Mouse (Mus musculus) forebrain, embryonic 11.5 days (tissue): Measurements from ENCODE around the gene Atp6v0a1. TPM values are rescaled to one million over a fixed set of nuclear protein-coding genes. Genes with fewer than 3 reads are reported as not detected.

Experiments used
- ATAC-seq: fragments of 200-750 bp; cut with Nextera tagmentation; replicated peaks from 2 replicates; pipeline ENCODE4 v1.8.0; 2017; ENCODE audit warnings: moderate TSS enrichment; ENCODE audit not compliant: low FRiP score
- DNase-seq: peaks from one replicate; pipeline ENCODE4 v3.0.0-alpha.2; 2017; ENCODE audit warnings: low spot score
- H3K27ac ChIP-seq: fragments of 300-500 bp; sonication (generic); 2 replicates; pipeline ENCODE4 v1.5.1; 2014; ENCODE audit warnings: low read depth, low read length
- H3K27me3 ChIP-seq: fragments of 300-500 bp; sonication (generic); 2 replicates; pipeline ENCODE4 v1.6.1; 2014; ENCODE audit warnings: mild to moderate bottlenecking, low read length, mixed read lengths; ENCODE audit not compliant: control insufficient read depth, insufficient read depth
- H3K36me3 ChIP-seq: fragments of 300-500 bp; sonication (generic); 2 replicates; pipeline ENCODE4 v1.6.1; 2014; ENCODE audit warnings: mild to moderate bottlenecking, low read length, moderate library complexity, mixed read lengths; ENCODE audit not compliant: control insufficient read depth, insufficient read depth
- H3K4me1 ChIP-seq: fragments of 300-500 bp; sonication (generic); replicated peaks from 2 replicates; pipeline ENCODE4 v1.6.1; 2014; ENCODE audit warnings: low read length, mixed read lengths; ENCODE audit not compliant: control insufficient read depth, insufficient read depth
- H3K4me2 ChIP-seq: fragments of 300-500 bp; sonication (generic); 2 replicates; pipeline ENCODE4 v1.6.1; 2014; ENCODE audit warnings: low read depth, mild to moderate bottlenecking, low read length, moderate library complexity, mixed read lengths; ENCODE audit not compliant: severe bottlenecking
- H3K4me3 ChIP-seq: fragments of 300-500 bp; sonication (generic); 2 replicates; pipeline ENCODE4 v1.5.1; 2014; ENCODE audit warnings: low read depth, low read length
- H3K9ac ChIP-seq: fragments of 300-500 bp; sonication (generic); 2 replicates; pipeline ENCODE4 v1.6.1; 2014; ENCODE audit warnings: low read length
- H3K9me3 ChIP-seq: fragments of 300-500 bp; sonication (generic); 2 replicates; pipeline ENCODE4 v1.6.1; 2016; ENCODE audit warnings: low read length, mixed read lengths; ENCODE audit not compliant: control insufficient read depth
- WGBS: fragments of 180-500 bp; shearing (Covaris S2); extraction: QIAGEN DNeasy Blood & Tissue Kit; methylation state at CpG from one replicate; pipeline ENCODE4 v1.1.7; 2014; 5-methylcytosine and 5-hydroxymethylcytosine counted together
- polyA plus RNA-seq: library from polyadenylated mRNA; unstranded; fragments of >200 nt; fragmentation: Nextera tagmentation; extraction: Ambion mirVana; gene quantifications from 2 replicates; pipeline ENCODE4 v1.2.1, GENCODE M21; 2014

Atp6v0a1 gene
- polyA plus RNA-seq, 1 experiment from 2014 or later = 47.0 TPM

GRCm38 (mm10) chr11:101035328-101035695 is 26.1 kb downstream of the Atp6v0a1 start:
- 94% methylated on average over 4 of the region's 4 CpGs for WGBS
- Histone ChIP-seq H3K4me3 (no peak overlapping the region), H3K4me1 (no peaks in the 10 kb centered on the region), H3K9ac (no peak overlapping the region), H3K4me2 (no peak overlapping the region), H3K36me3 (no peaks in the 10 kb centered on the region; the same call in 1 of the 2 replicates), H3K27me3 (no peaks in the 10 kb centered on the region), H3K9me3 (no peaks in the 10 kb centered on the region), H3K27ac (no peak overlapping the region)
- ATAC-seq (no peak), DNase-seq (no peak)

GRCm38 (mm10) chr11:101037795-101038194 is 28.5 kb downstream of the Atp6v0a1 start:
- Histone ChIP-seq H3K4me3 (no peak overlapping the region), H3K9ac (no peak overlapping the region), H3K36me3 (no peaks in the 10 kb centered on the region; the same call in 1 of the 2 replicates), H3K4me1 (no peaks in the 10 kb centered on the region), H3K27me3 (no peaks in the 10 kb centered on the region), H3K27ac (no peak overlapping the region), H3K9me3 (no peaks in the 10 kb centered on the region), H3K4me2 (no peak overlapping the region)
- 85% methylated on average over 10 of the region's 10 CpGs for WGBS
- ATAC-seq (no peak), DNase-seq (no peak)

- no peak for DNase-seq
- Histone ChIP-seq H3K27ac (no peak overlapping the region), H3K9ac (no peak overlapping the region), H3K27me3 (no peaks in the 10 kb centered on the region), H3K36me3 (no peaks in the 10 kb centered on the region; the same call in 1 of the 2 replicates), H3K4me3 (no peak overlapping the region), H3K9me3 (no peaks in the 10 kb centered on the region), H3K4me2 (no peak overlapping the region), H3K4me1 (no peaks in the 10 kb centered on the region)
- ATAC-seq = no peak
- 90% methylated on average over 4 of the region's 4 CpGs for WGBS
Observed at GRCm38 (mm10) chr11:101045826-101046225, 36.6 kb downstream of the Atp6v0a1 start.

- 70% methylated on average over 9 of the region's 9 CpGs for WGBS
Observed at GRCm38 (mm10) chr11:101046440-101046839, 37.2 kb downstream of the Atp6v0a1 start.

GRCm38 (mm10) chr11:101047502-101047901 is 38.2 kb downstream of the Atp6v0a1 start:
- no peak overlapping the region for H3K4me3 ChIP-seq
- no peaks in the 10 kb centered on the region for H3K27me3 ChIP-seq
- WGBS = 93% methylated on average over 3 of the region's 3 CpGs
- no peaks in the 10 kb centered on the region; the same call in 1 of the 2 replicates for H3K36me3 ChIP-seq
- H3K4me1 ChIP-seq = no peaks in the 10 kb centered on the region
- H3K9me3 ChIP-seq = no peaks in the 10 kb centered on the region
- DNase-seq = no peak
- H3K9ac ChIP-seq = no peak overlapping the region
- H3K4me2 ChIP-seq = no peak overlapping the region
- H3K27ac ChIP-seq = no peak overlapping the region
- no peak for ATAC-seq

More at GRCm38 (mm10) chr11:101046440-101046839, 37.2 kb downstream of the Atp6v0a1 start:
- no peak overlapping the region for H3K4me2 ChIP-seq
- no peaks in the 10 kb centered on the region; the same call in 1 of the 2 replicates for H3K36me3 ChIP-seq
- no peak overlapping the region for H3K27ac ChIP-seq
- no peak for DNase-seq
- H3K4me3 ChIP-seq = no peak overlapping the region
- H3K27me3 ChIP-seq = no peaks in the 10 kb centered on the region
- no peaks in the 10 kb centered on the region for H3K4me1 ChIP-seq
- no peak overlapping the region for H3K9ac ChIP-seq
- H3K9me3 ChIP-seq = no peaks in the 10 kb centered on the region
- ATAC-seq = no peak

- no peak overlapping the region for H3K9ac ChIP-seq
- no peaks in the 10 kb centered on the region; the same call in 1 of the 2 replicates for H3K36me3 ChIP-seq
- 86% methylated on average over 9 of the region's 9 CpGs for WGBS
- H3K4me2 ChIP-seq = no peak overlapping the region
- no peak overlapping the region for H3K4me3 ChIP-seq
- no peak for ATAC-seq
- H3K9me3 ChIP-seq = no peaks in the 10 kb centered on the region
- H3K27ac ChIP-seq = no peak overlapping the region
- no peaks in the 10 kb centered on the region for H3K4me1 ChIP-seq
- no peak for DNase-seq
- H3K27me3 ChIP-seq = no peaks in the 10 kb centered on the region
Observed at GRCm38 (mm10) chr11:101050359-101050758, 41.1 kb downstream of the Atp6v0a1 start.

GRCm38 (mm10) chr11:101051051-101051493 is 41.8 kb downstream of the Atp6v0a1 start:
- no peaks in the 10 kb centered on the region for H3K9me3 ChIP-seq
- no peak overlapping the region for H3K4me2 ChIP-seq
- no peaks in the 10 kb centered on the region for H3K27me3 ChIP-seq
- H3K36me3 ChIP-seq = no peaks in the 10 kb centered on the region; the same call in 1 of the 2 replicates
- no peak overlapping the region for H3K9ac ChIP-seq
- ATAC-seq = no peak
- no peaks in the 10 kb centered on the region for H3K4me1 ChIP-seq
- no peak overlapping the region for H3K27ac ChIP-seq
- H3K4me3 ChIP-seq = no peak overlapping the region
- WGBS = 90% methylated on average over 6 of the region's 6 CpGs
- DNase-seq = no peak

GRCm38 (mm10) chr11:101051617-101052016 is 42.4 kb downstream of the Atp6v0a1 start:
- Histone ChIP-seq H3K36me3 (no peaks in the 10 kb centered on the region; the same call in 1 of the 2 replicates), H3K9me3 (no peaks in the 10 kb centered on the region), H3K27me3 (no peaks in the 10 kb centered on the region), H3K4me2 (no peak overlapping the region), H3K4me3 (no peak overlapping the region), H3K4me1 (no peaks in the 10 kb centered on the region), H3K27ac (no peak overlapping the region), H3K9ac (no peak overlapping the region)
- WGBS = 86% methylated on average over 8 of the region's 8 CpGs
- ATAC-seq (no peak), DNase-seq (no peak)

GRCm38 (mm10) chr11:101052751-101053473 is 43.7 kb downstream of the Atp6v0a1 start:
- no peak for ATAC-seq
- WGBS = 93% methylated on average over 10 of the region's 10 CpGs
- H3K4me3 ChIP-seq = no peak overlapping the region
- H3K36me3 ChIP-seq = no peaks in the 10 kb centered on the region; the same call in 1 of the 2 replicates
- no peak overlapping the region for H3K4me2 ChIP-seq
- H3K27me3 ChIP-seq = no peaks in the 10 kb centered on the region
- no peaks in the 10 kb centered on the region for H3K9me3 ChIP-seq
- H3K4me1 ChIP-seq = no peaks in the 10 kb centered on the region
- H3K9ac ChIP-seq = no peak overlapping the region
- DNase-seq = no peak
- no peak overlapping the region for H3K27ac ChIP-seq
